Mouse (Mus musculus) liver, embryonic 14.5 days (tissue): ENCODE measurements around the gene Vcl.

Experiments
- CTCF ChIP-seq: IDR thresholded peaks from 2 replicates; pipeline ENCODE4 v1.5.1; 2016; ENCODE audit warnings: antibody characterized with exemption, low read depth, control low read depth
- EP300 ChIP-seq: IDR thresholded peaks from 2 replicates; pipeline ENCODE4 v1.6.1; 2016; ENCODE audit warnings: antibody characterized with exemption, low read depth

DNA sequence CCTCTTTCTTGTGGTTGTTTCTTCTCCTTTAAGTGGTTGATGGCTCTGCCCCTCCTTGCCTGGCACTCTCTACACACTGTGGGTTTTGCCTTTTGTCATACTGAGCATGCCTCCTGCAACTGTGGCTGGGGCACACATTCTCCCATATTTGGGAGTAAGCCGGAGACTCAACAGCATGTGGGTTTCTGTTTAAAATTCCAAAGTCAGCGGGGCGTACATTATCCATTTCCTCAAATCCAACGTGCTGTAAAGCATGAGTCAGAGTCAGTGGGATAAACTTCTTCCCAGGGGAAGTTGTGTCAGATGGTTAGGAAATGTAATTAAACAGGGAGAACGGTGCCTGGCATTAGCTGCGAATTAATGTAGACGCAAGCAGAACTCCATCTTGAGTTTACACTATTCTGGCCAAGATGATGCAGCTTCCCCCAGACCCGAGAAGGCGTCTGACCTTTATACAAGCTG, 37.2 kb upstream of the Vcl start:
- TF ChIP-seq CTCF (no peak), EP300 (no peak)
